Mouse (Mus musculus) MEL (cell line): ENCODE results near the gene Atxn2. TPM values are rescaled to one million over a fixed set of nuclear protein-coding genes. Genes with fewer than 3 reads are reported as not detected.

ENCODE experiments used
- DNase-seq: peaks from one replicate; pipeline ENCODE4 v3.0.0; 2011; ENCODE audit warnings: low read depth, low spot score
- H3K27ac ChIP-seq: 2 replicates; pipeline ENCODE4 v1.5.1; 2012; ENCODE audit warnings: low read depth, mild to moderate bottlenecking, control low read depth, low read length, moderate library complexity; ENCODE audit not compliant: control insufficient read depth
- H3K27me3 ChIP-seq, 2 experiments: fragments of 150-350 bp in 1 of 2; sonication (generic) in 1 of 2; 2 replicates each; pipeline ENCODE4 v1.6.1; 2012; ENCODE audit warnings: low read length in 2 of 2, mild to moderate bottlenecking in 2 of 2, improper control_type of control experiment in 1 of 2, moderate library complexity in 1 of 2; ENCODE audit not compliant: insufficient read depth in 2 of 2, control insufficient read depth in 1 of 2
- H3K36me3 ChIP-seq, 2 experiments: 2 replicates each; pipeline ENCODE4 v1.6.1; 2012 to 2014; ENCODE audit warnings: low read length in 2 of 2, improper control_type of control experiment in 1 of 2, inconsistent platforms in 1 of 2, mild to moderate bottlenecking in 1 of 2; ENCODE audit not compliant: insufficient read depth in 2 of 2, control insufficient read depth in 1 of 2
- H3K4me1 ChIP-seq, 2 experiments: fragments of 150-350 bp in 1 of 2; sonication (generic) in 1 of 2; 2 replicates each; pipeline ENCODE4 v1.6.1; 2012; ENCODE audit warnings: low read length in 2 of 2, improper control_type of control experiment in 1 of 2, mild to moderate bottlenecking in 1 of 2; ENCODE audit not compliant: insufficient read depth in 2 of 2, control insufficient read depth in 1 of 2
- H3K4me3 ChIP-seq, 2 experiments: fragments of 150-350 bp in 1 of 2; sonication (generic) in 1 of 2; 2 replicates each; pipeline ENCODE4 v1.5.1; 2012; ENCODE audit warnings: low read depth in 2 of 2, low read length in 2 of 2, mild to moderate bottlenecking in 2 of 2, moderate library complexity in 2 of 2, control low read depth in 1 of 2, improper control_type of control experiment in 1 of 2; ENCODE audit not compliant: control insufficient read depth in 1 of 2, insufficient read depth in 1 of 2
- H3K79me2 ChIP-seq: 2 replicates; pipeline ENCODE4 v1.6.1; 2012; ENCODE audit warnings: mild to moderate bottlenecking, low read length, moderate library complexity; ENCODE audit not compliant: control insufficient read depth, poor library complexity, insufficient read depth
- H3K9ac ChIP-seq: 2 replicates; pipeline ENCODE4 v1.6.1; 2012; ENCODE audit warnings: low read depth, mild to moderate bottlenecking, control low read depth, low read length, moderate library complexity; ENCODE audit not compliant: control insufficient read depth, poor library complexity, severe bottlenecking
- H3K9me3 ChIP-seq: fragments of 150-350 bp; sonication (generic); replicated peaks from 2 replicates; pipeline ENCODE4 v1.6.1; 2012; ENCODE audit warnings: mild to moderate bottlenecking, low read length, improper control_type of control experiment, moderate library complexity; ENCODE audit not compliant: insufficient read depth
- BHLHE40 ChIP-seq: IDR thresholded peaks from 2 replicates; pipeline ENCODE4 v1.6.1; 2012; ENCODE audit warnings: low read depth, mild to moderate bottlenecking, inconsistent platforms, low read length, improper control_type of control experiment, borderline replicate concordance
- CHD1 ChIP-seq: IDR thresholded peaks from 2 replicates; pipeline ENCODE4 v1.6.1; 2012; ENCODE audit warnings: low read depth, mild to moderate bottlenecking, inconsistent platforms, low read length, improper control_type of control experiment
- CTCF ChIP-seq, 3 experiments: IDR thresholded peaks in 2 of 3; conservative IDR thresholded peaks in 1 of 3; 2 replicates each; pipeline ENCODE4 v1.5.1; 2011 to 2012; ENCODE audit warnings: low read length in 3 of 3, low read depth in 2 of 3, mild to moderate bottlenecking in 2 of 3, improper control_type of control experiment in 1 of 3, inconsistent platforms in 1 of 3, mixed read lengths in 1 of 3, moderate library complexity in 1 of 3; ENCODE audit not compliant: control insufficient read depth in 1 of 3, insufficient read depth in 1 of 3, poor library complexity in 1 of 3, severe bottlenecking in 1 of 3
- E2F4 ChIP-seq: IDR thresholded peaks from 2 replicates; pipeline ENCODE4 v1.6.1; 2011; ENCODE audit warnings: low read depth, low read length, improper control_type of control experiment, borderline replicate concordance
- ELF1 ChIP-seq: IDR thresholded peaks from 2 replicates; pipeline ENCODE4 v1.6.1; 2014; ENCODE audit warnings: low read depth, mild to moderate bottlenecking, inconsistent platforms, low read length, improper control_type of control experiment, moderate library complexity
- EP300 ChIP-seq, 2 experiments: IDR thresholded peaks; 2 replicates each; pipeline ENCODE4 v1.6.1; 2011; ENCODE audit warnings: improper control_type of control experiment in 2 of 2, low read length in 2 of 2, low read depth in 1 of 2, mild to moderate bottlenecking in 1 of 2
- ETS1 ChIP-seq: IDR thresholded peaks from 2 replicates; pipeline ENCODE4 v1.6.1; 2012; ENCODE audit warnings: low read depth, mild to moderate bottlenecking, inconsistent platforms, low read length, improper control_type of control experiment, moderate library complexity
- GABPA ChIP-seq: IDR thresholded peaks from 2 replicates; pipeline ENCODE4 v1.6.1; 2012; ENCODE audit warnings: low read depth, mild to moderate bottlenecking, inconsistent platforms, low read length, improper control_type of control experiment, moderate library complexity
- HCFC1 ChIP-seq: IDR thresholded peaks from 2 replicates; pipeline ENCODE4 v1.6.1; 2012; ENCODE audit warnings: low read depth, mild to moderate bottlenecking, inconsistent platforms, low read length, improper control_type of control experiment, moderate library complexity
- KAT2A ChIP-seq: conservative IDR thresholded peaks from 2 replicates; pipeline ENCODE4 v1.6.1; 2012; ENCODE audit warnings: low read depth, low read length, improper control_type of control experiment, inconsistent platforms
- MAFK ChIP-seq: IDR thresholded peaks from 2 replicates; pipeline ENCODE4 v1.6.1; 2011; ENCODE audit warnings: low read depth, mild to moderate bottlenecking, low read length, improper control_type of control experiment, borderline replicate concordance
- MAZ ChIP-seq: IDR thresholded peaks from 2 replicates; pipeline ENCODE4 v1.6.1; 2012; ENCODE audit warnings: low read depth, mild to moderate bottlenecking, inconsistent platforms, low read length, improper control_type of control experiment
- MXI1 ChIP-seq: IDR thresholded peaks from 2 replicates; pipeline ENCODE4 v1.6.1; 2011; ENCODE audit warnings: mild to moderate bottlenecking, low read depth, low read length, improper control_type of control experiment
- MYC ChIP-seq: IDR thresholded peaks from 2 replicates; pipeline ENCODE4 v1.6.1; 2011; ENCODE audit warnings: low read depth, mild to moderate bottlenecking, low read length, improper control_type of control experiment, moderate library complexity
- NELFE ChIP-seq: IDR thresholded peaks from 2 replicates; pipeline ENCODE4 v1.6.1; 2011; ENCODE audit warnings: low read depth, low read length, improper control_type of control experiment
- POLR2AphosphoS5 ChIP-seq: IDR thresholded peaks from 2 replicates; pipeline ENCODE4 v1.6.1; 2012; ENCODE audit warnings: low read depth, borderline replicate concordance, mild to moderate bottlenecking, inconsistent platforms, low read length, moderate library complexity, mixed read lengths
- RCOR1 ChIP-seq: IDR thresholded peaks from 2 replicates; pipeline ENCODE4 v1.6.1; 2012; ENCODE audit warnings: low read depth, mild to moderate bottlenecking, inconsistent platforms, low read length, improper control_type of control experiment
- SMC3 ChIP-seq: IDR thresholded peaks from 2 replicates; pipeline ENCODE4 v1.6.1; 2011; ENCODE audit warnings: low read depth, low read length, improper control_type of control experiment
- TAL1 ChIP-seq: IDR thresholded peaks from 2 replicates; pipeline ENCODE4 v1.6.1; 2012; ENCODE audit warnings: mild to moderate bottlenecking, inconsistent platforms, low read length, moderate library complexity, mixed read lengths
- UBTF ChIP-seq: IDR thresholded peaks from 2 replicates; pipeline ENCODE4 v1.6.1; 2012; ENCODE audit warnings: low read depth, mild to moderate bottlenecking, inconsistent platforms, low read length, improper control_type of control experiment, moderate library complexity, borderline replicate concordance; ENCODE audit not compliant: insufficient read depth
- USF2 ChIP-seq, 2 experiments: IDR thresholded peaks; 2 replicates each; pipeline ENCODE4 v1.6.1; 2011 to 2012; ENCODE audit warnings: improper control_type of control experiment in 2 of 2, low read length in 2 of 2, borderline replicate concordance in 1 of 2, inconsistent platforms in 1 of 2, low read depth in 1 of 2, mild to moderate bottlenecking in 1 of 2; ENCODE audit not compliant: insufficient read depth in 1 of 2
- ZC3H11A ChIP-seq: IDR thresholded peaks from 2 replicates; pipeline ENCODE4 v1.6.1; 2012; ENCODE audit warnings: low read depth, mild to moderate bottlenecking, inconsistent platforms, low read length, improper control_type of control experiment
- ZKSCAN1 ChIP-seq: IDR thresholded peaks from 2 replicates; pipeline ENCODE4 v1.6.1; 2012; ENCODE audit warnings: low read depth, mild to moderate bottlenecking, inconsistent platforms, low read length, improper control_type of control experiment, moderate library complexity
- ZMIZ1 ChIP-seq: IDR thresholded peaks from 2 replicates; pipeline ENCODE4 v1.6.1; 2012; ENCODE audit warnings: low read depth, mild to moderate bottlenecking, inconsistent platforms, low read length, improper control_type of control experiment, moderate library complexity
- polyA plus RNA-seq, 2 experiments: library from polyadenylated mRNA; stranded (reverse) in 1 of 2; unstranded in 1 of 2; fragments of >175 nt in 1 of 2; fragments of >200 nt in 1 of 2; gene quantifications; 2 replicates each; pipeline versions ENCODE4 v1.2.1 to v1.2.4; 2012; ENCODE audit warnings: low replicate concordance in 2 of 2, low read depth in 1 of 2; ENCODE audit not compliant: insufficient read length in 2 of 2, insufficient read depth in 1 of 2, missing spikeins in 1 of 2
- total RNA-seq: library from RNA; depleted of rRNA; stranded (reverse); fragments of 300-350 nt; gene quantifications from 2 replicates; pipeline ENCODE4 v1.2.3, GENCODE M21; 2012

The Atxn2 gene
- total and polyA plus RNA-seq, 3 experiments: 16.3 to 476 (median 85.4) TPM

- Histone ChIP-seq H3K27me3 (no peaks in the 10 kb centered on the region), H3K4me3 (no peak overlapping the region), H3K27ac (no peak overlapping the region), H3K36me3 (peaks cover under 1 to 19% of the 10 kb centered on the region in 2 experiments; a peak in 3 of 4 replicates), H3K79me2 (peaks cover 66% of the 10 kb centered on the region), H3K4me1 (peaks cover 0 to 22% of the 10 kb centered on the region in 2 experiments; a peak in 3 of 4 replicates)
- DNase-seq: no peak
- TF ChIP-seq TAL1: no peak
- no peak for TF ChIP-seq MAFK
- no peak for TF ChIP-seq CHD1
- TF ChIP-seq RCOR1: no peak
- no peak for TF ChIP-seq HCFC1
- no peak for TF ChIP-seq E2F4
- no peak for TF ChIP-seq KAT2A
- no peak for TF ChIP-seq USF2 (IDR thresholded peaks at IDR 0.05; ENCODE audit: borderline replicate concordance in 1 of 2, insufficient read depth in 1 of 2, low read depth in 1 of 2, low read length in 2 of 2)
- TF ChIP-seq BHLHE40: no peak
- TF ChIP-seq SMC3: no peak
- no peak for TF ChIP-seq UBTF
- TF ChIP-seq EP300 (IDR thresholded peaks at IDR 0.05; ENCODE audit: low read depth in 1 of 2, low read length in 2 of 2): no peak
- no peak for TF ChIP-seq MYC
- TF ChIP-seq, all 39 proteins: peak for 0
- H3K9me3 ChIP-seq: no peaks in the 10 kb centered on the region
- H3K9ac ChIP-seq: no peak overlapping the region
Measured at GRCm38 (mm10) chr5:121832376-121833155, 121.4 kb downstream of the Atxn2 start.

- H3K36me3 ChIP-seq: peaks cover 0 to 19% of the 10 kb centered on the region in 2 experiments; a peak in 2 of 4 replicates
- TF ChIP-seq GABPA (no peak), E2F4 (no peak), CTCF (IDR thresholded peaks at IDR 0.05 in 2 of 3, conservative IDR thresholded peaks at IDR 0.05 in 1 of 3; ENCODE audit: control insufficient read depth in 1 of 3, insufficient read depth in 1 of 3, low read depth in 2 of 3, low read length in 3 of 3, poor library complexity in 1 of 3, severe bottlenecking in 1 of 3) (no peak), ELF1 (no peak), MAZ (no peak), ZKSCAN1 (no peak), HCFC1 (no peak), NELFE (no peak), TAL1 (no peak), SMC3 (no peak), ZC3H11A (no peak), MAFK (no peak), ETS1 (no peak), ZMIZ1 (no peak), POLR2AphosphoS5 (no peak), BHLHE40 (no peak), MXI1 (no peak)
- H3K79me2 ChIP-seq: peaks cover 65% of the 10 kb centered on the region
- H3K4me1 ChIP-seq: peaks cover 0 to 22% of the 10 kb centered on the region in 2 experiments; a peak in 3 of 4 replicates
- no peak overlapping the region for H3K9ac ChIP-seq
- no peaks in the 10 kb centered on the region for H3K27me3 ChIP-seq
- H3K4me3 ChIP-seq: no peak overlapping the region
- no peak for DNase-seq
- H3K27ac ChIP-seq: no peak overlapping the region
- no peaks in the 10 kb centered on the region for H3K9me3 ChIP-seq
Measured at GRCm38 (mm10) chr5:121833159-121833558, 122.0 kb downstream of the Atxn2 start.
